Mouse (Mus musculus) kidney, adult 2 months (tissue): ENCODE results near the gene Mtpn. TPM values are rescaled to one million over a fixed set of nuclear protein-coding genes. Genes with fewer than 3 reads are reported as not detected.

Source experiments
- DNase-seq: peaks from one replicate; pipeline ENCODE4 v3.0.0; 2021
- H3K27ac ChIP-seq: fragments of 200-500 bp; 2 replicates; pipeline ENCODE4 v1.5.1; 2012; ENCODE audit warnings: low read depth, low read length, control low read depth, inconsistent platforms; ENCODE audit not compliant: insufficient read depth
- H3K27me3 ChIP-seq: fragments of 200-500 bp; replicated peaks from 2 replicates; pipeline ENCODE4 v1.6.1; 2012; ENCODE audit warnings: mild to moderate bottlenecking, moderate library complexity, low read length, inconsistent platforms; ENCODE audit not compliant: control insufficient read depth, insufficient read depth
- H3K36me3 ChIP-seq: fragments of 200-500 bp; 2 replicates; pipeline ENCODE4 v1.6.1; 2012; ENCODE audit warnings: mild to moderate bottlenecking, moderate library complexity, low read length, inconsistent platforms; ENCODE audit not compliant: control insufficient read depth, insufficient read depth
- H3K4me1 ChIP-seq: fragments of 200-500 bp; 2 replicates; pipeline ENCODE4 v1.6.1; 2011; ENCODE audit warnings: low read length; ENCODE audit not compliant: control insufficient read depth, insufficient read depth
- H3K4me3 ChIP-seq: fragments of 200-500 bp; 2 replicates; pipeline ENCODE4 v1.5.1; 2011; ENCODE audit warnings: mild to moderate bottlenecking, low read depth, low read length, control low read depth; ENCODE audit not compliant: insufficient read depth
- CTCF ChIP-seq: fragments of 200-500 bp; conservative IDR thresholded peaks from 2 replicates; pipeline ENCODE4 v1.5.1; 2011; ENCODE audit warnings: low read depth, mild to moderate bottlenecking, control low read depth, low read length, moderate library complexity, mixed read lengths; ENCODE audit not compliant: insufficient read depth, insufficient read length
- POLR2A ChIP-seq: fragments of 200-500 bp; IDR thresholded peaks from one replicate; pipeline ENCODE4 v1.6.1; 2011; ENCODE audit warnings: low read depth, low read length, control low read depth
- WGBS: fragments of 180-500 bp; shearing (Covaris S2); methylation state at CpG from one replicate; pipeline ENCODE4 v1.1.7; 2018; 5-methylcytosine and 5-hydroxymethylcytosine counted together
- polyA plus RNA-seq: library from polyadenylated mRNA; depleted of rRNA; stranded (reverse); fragments of >200 nt; gene quantifications from 2 replicates; pipeline ENCODE4 v1.2.3, GENCODE M21; 2012; rRNA removed

Gene Mtpn
- polyA plus RNA-seq, 1 experiment = 37.3 TPM

GRCm38 (mm10) chr6:35493851-35494250 is 45.8 kb downstream of the Mtpn start:
- no peak for TF ChIP-seq CTCF
- no peak for TF ChIP-seq POLR2A
- Histone ChIP-seq H3K4me1 (no peaks in the 10 kb centered on the region), H3K27me3 (no peaks in the 10 kb centered on the region), H3K36me3 (no peaks in the 10 kb centered on the region), H3K4me3 (no peak overlapping the region), H3K27ac (no peak overlapping the region)
- no peak for DNase-seq
- 78% methylated on average over 6 of the region's 6 CpGs for WGBS

- Histone ChIP-seq H3K4me1 (no peaks in the 10 kb centered on the region), H3K27ac (no peak overlapping the region), H3K27me3 (no peaks in the 10 kb centered on the region), H3K36me3 (no peaks in the 10 kb centered on the region), H3K4me3 (no peak overlapping the region)
- DNase-seq = no peak
- 72% methylated on average over 5 of the region's 5 CpGs for WGBS
- TF ChIP-seq CTCF (no peak), POLR2A (no peak)
Measured at GRCm38 (mm10) chr6:35479651-35480335, 59.9 kb downstream of the Mtpn start.

- 67% methylated on average over 1 of the region's 1 CpGs for WGBS
- Histone ChIP-seq H3K36me3 (no peaks in the 10 kb centered on the region), H3K27me3 (no peaks in the 10 kb centered on the region), H3K27ac (no peak overlapping the region), H3K4me3 (no peak overlapping the region), H3K4me1 (no peaks in the 10 kb centered on the region)
- DNase-seq = no peak
- TF ChIP-seq POLR2A = no peak
- TF ChIP-seq CTCF = no peak
Measured at GRCm38 (mm10) chr6:35476830-35477229, 62.9 kb downstream of the Mtpn start.

GRCm38 (mm10) chr6:35463450-35464395 is 76.0 kb downstream of the Mtpn start:
- WGBS = 87% methylated on average over 5 of the region's 5 CpGs
- Histone ChIP-seq H3K27me3 (no peaks in the 10 kb centered on the region), H3K4me1 (no peaks in the 10 kb centered on the region), H3K27ac (no peak overlapping the region), H3K4me3 (no peak overlapping the region), H3K36me3 (no peaks in the 10 kb centered on the region)
- TF ChIP-seq POLR2A (no peak), CTCF (no peak)
- DNase-seq = no peak

- H3K36me3 ChIP-seq = no peaks in the 10 kb centered on the region
- WGBS = 96% methylated on average over 1 of the region's 1 CpGs
- TF ChIP-seq POLR2A (no peak), CTCF (no peak)
- no peak overlapping the region for H3K4me3 ChIP-seq
- no peak overlapping the region for H3K27ac ChIP-seq
- no peaks in the 10 kb centered on the region for H3K27me3 ChIP-seq
- H3K4me1 ChIP-seq = no peaks in the 10 kb centered on the region
- DNase-seq = no peak
Measured at GRCm38 (mm10) chr6:35462484-35462883, 77.2 kb downstream of the Mtpn start.

Other genes starting within 250 kb of the Mtpn start
- 5.2 and 5.6 TPM in 2 replicates for gene Slc13a4, start 231.8 kb downstream of the Mtpn start, polyA plus RNA-seq
- 0.39 and 0.49 TPM in 2 replicates for gene Fam180a, start 213.7 kb downstream of the Mtpn start, polyA plus RNA-seq